Mouse (Mus musculus): ENCODE results near the gene Kcnj13.

Gene Kcnj13

GRCm38 (mm10) chr1:87394594-87394993, at the start of gene Kcnj13:
Gene Kcnj13, minus strand, starts transcription at chr1:87394729.
- DNase-seq = no peak

GRCm38 (mm10) chr1:87436583-87436982, 42.1 kb upstream of the Kcnj13 start:
- no peak for DNase-seq

GRCm38 (mm10) chr1:87435125-87435524, 40.6 kb upstream of the Kcnj13 start:
- no peak for DNase-seq

GRCm38 (mm10) chr1:87418733-87419132, 24.2 kb upstream of the Kcnj13 start:
- peak; percentile 14 for DNase-seq

GRCm38 (mm10) chr1:87409380-87409779, 14.9 kb upstream of the Kcnj13 start:
- DNase-seq = no peak

GRCm38 (mm10) chr1:87406012-87406411, 11.5 kb upstream of the Kcnj13 start:
- DNase-seq = no peak

- DNase-seq = no peak
These were observed 10.2 kb upstream of the Kcnj13 start for GRCm38 (mm10) chr1:87404710-87405109.

- no peak for DNase-seq
These were observed 2.5 kb upstream of the Kcnj13 start for GRCm38 (mm10) chr1:87396923-87397586.

GRCm38 (mm10) chr1:87393444-87394195, 909 bp downstream of the Kcnj13 start:
- no peak for DNase-seq

GRCm38 (mm10) chr1:87386436-87387092, 8.0 kb downstream of the Kcnj13 start:
- peak; percentile 40 for DNase-seq

- no peak for DNase-seq
These were observed 13.4 kb downstream of the Kcnj13 start for GRCm38 (mm10) chr1:87381152-87381551.

GRCm38 (mm10) chr1:87379919-87380318, 14.6 kb downstream of the Kcnj13 start:
- no peak for DNase-seq

GRCm38 (mm10) chr1:87378024-87378560, 16.4 kb downstream of the Kcnj13 start:
- no peak for DNase-seq

- no peak for DNase-seq
These were observed 34.3 kb downstream of the Kcnj13 start for GRCm38 (mm10) chr1:87360276-87360675.

- DNase-seq = no peak
These were observed 44.0 kb downstream of the Kcnj13 start for GRCm38 (mm10) chr1:87350576-87350975.
